Mouse (Mus musculus) forebrain, embryonic 14.5 days (tissue): ENCODE data around the gene Fgf12. TPM values are rescaled to one million over a fixed set of nuclear protein-coding genes. Genes with fewer than 3 reads are reported as not detected.

ENCODE experiments used
- ATAC-seq: fragments of 200-750 bp; cut with Nextera tagmentation; 2 replicates; pipeline ENCODE4 v1.8.0; 2017; ENCODE audit warnings: mild to moderate bottlenecking, moderate library complexity
- DNase-seq: peaks from one replicate; pipeline ENCODE4 v3.0.0-alpha.2; 2015; ENCODE audit warnings: low spot score
- H3K27ac ChIP-seq: fragments of 300-500 bp; sonication (generic); 2 replicates; pipeline ENCODE4 v1.5.1; 2014; ENCODE audit warnings: low read depth, mild to moderate bottlenecking, control low read depth, low read length, moderate library complexity
- H3K27me3 ChIP-seq: fragments of 300-500 bp; sonication (generic); replicated peaks from 2 replicates; pipeline ENCODE4 v1.6.1; 2014; ENCODE audit warnings: low read length, control low read depth, mixed read lengths; ENCODE audit not compliant: control insufficient read depth, insufficient read depth
- H3K36me3 ChIP-seq: fragments of 300-500 bp; sonication (generic); 2 replicates; pipeline ENCODE4 v1.6.1; 2014; ENCODE audit warnings: low read length, control low read depth; ENCODE audit not compliant: control insufficient read depth, insufficient read depth
- H3K4me1 ChIP-seq: fragments of 300-500 bp; sonication (generic); 2 replicates; pipeline ENCODE4 v1.6.1; 2014; ENCODE audit warnings: antibody characterized with exemption, low read length, control low read depth; ENCODE audit not compliant: control insufficient read depth, insufficient read depth
- H3K4me2 ChIP-seq: fragments of 300-500 bp; sonication (generic); 2 replicates; pipeline ENCODE4 v1.6.1; 2014; ENCODE audit warnings: mild to moderate bottlenecking, control low read depth, low read length
- H3K4me3 ChIP-seq: fragments of 300-500 bp; sonication (generic); 2 replicates; pipeline ENCODE4 v1.5.1; 2014; ENCODE audit warnings: low read depth, low read length, control low read depth
- H3K9ac ChIP-seq: fragments of 300-500 bp; sonication (generic); 2 replicates; pipeline ENCODE4 v1.6.1; 2014; ENCODE audit warnings: mild to moderate bottlenecking, low read length, control low read depth, moderate library complexity
- H3K9me3 ChIP-seq: fragments of 300-500 bp; sonication (generic); replicated peaks from 2 replicates; pipeline ENCODE4 v1.6.1; 2016; ENCODE audit warnings: low read length, control low read depth, mixed read lengths; ENCODE audit not compliant: control insufficient read depth
- WGBS: fragments of 180-500 bp; shearing (Covaris S2); extraction: QIAGEN DNeasy Blood & Tissue Kit; methylation state at CpG from one replicate; pipeline ENCODE4 v1.1.7; 2014; 5-methylcytosine and 5-hydroxymethylcytosine counted together
- polyA plus RNA-seq: library from polyadenylated mRNA; unstranded; fragments of >200 nt; fragmentation: Nextera tagmentation; extraction: Ambion mirVana; gene quantifications from 2 replicates; pipeline ENCODE4 v1.2.1, GENCODE M21; 2014

Fgf12 gene
- polyA plus RNA-seq, 1 experiment from 2014 or later, result 16.1 TPM

DNA sequence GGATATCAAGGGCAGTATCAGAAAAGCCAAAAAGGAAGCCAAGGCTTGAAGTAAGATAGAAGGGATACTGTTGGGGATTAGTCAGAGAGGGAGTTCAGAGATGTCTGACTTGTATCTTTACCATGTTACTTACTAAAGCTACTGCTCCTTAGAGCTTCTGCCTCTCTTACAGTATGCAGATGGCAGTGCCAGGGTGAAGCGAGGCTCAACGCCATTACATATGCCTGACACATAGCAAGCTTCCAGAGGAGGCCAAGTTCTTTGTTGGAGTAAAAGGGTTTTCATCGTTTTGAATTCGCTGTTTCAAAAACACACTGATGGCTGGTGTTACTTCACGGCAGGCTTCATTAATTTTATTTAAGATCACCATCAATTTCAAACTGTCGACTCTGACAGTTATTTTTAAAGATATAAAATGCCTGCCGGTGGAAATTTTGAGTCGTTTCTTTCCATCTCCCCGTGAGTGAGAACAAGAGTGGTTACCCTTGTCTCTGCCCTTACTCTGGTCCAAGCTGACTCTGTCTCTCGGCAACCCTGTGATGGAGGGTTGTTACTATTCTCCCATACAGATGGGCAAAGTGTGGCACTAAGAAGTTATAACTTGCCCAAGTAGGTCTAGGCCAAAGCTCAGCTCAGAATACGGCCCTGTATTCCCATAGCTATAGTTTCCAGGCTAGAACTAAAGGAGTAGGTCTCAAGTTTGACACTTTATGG, 121.9 kb downstream of the Fgf12 start:
- Histone ChIP-seq H3K27ac (no peak overlapping the region), H3K4me1 (no peaks in the 10 kb centered on the region), H3K9me3 (no peaks in the 10 kb centered on the region), H3K4me3 (no peak overlapping the region), H3K27me3 (no peaks in the 10 kb centered on the region), H3K4me2 (no peak overlapping the region), H3K36me3 (no peaks in the 10 kb centered on the region), H3K9ac (no peak overlapping the region)
- DNase-seq (peak; percentile 6), ATAC-seq (no peak)
- 65% methylated on average over 11 of the region's 11 CpGs for WGBS

DNA sequence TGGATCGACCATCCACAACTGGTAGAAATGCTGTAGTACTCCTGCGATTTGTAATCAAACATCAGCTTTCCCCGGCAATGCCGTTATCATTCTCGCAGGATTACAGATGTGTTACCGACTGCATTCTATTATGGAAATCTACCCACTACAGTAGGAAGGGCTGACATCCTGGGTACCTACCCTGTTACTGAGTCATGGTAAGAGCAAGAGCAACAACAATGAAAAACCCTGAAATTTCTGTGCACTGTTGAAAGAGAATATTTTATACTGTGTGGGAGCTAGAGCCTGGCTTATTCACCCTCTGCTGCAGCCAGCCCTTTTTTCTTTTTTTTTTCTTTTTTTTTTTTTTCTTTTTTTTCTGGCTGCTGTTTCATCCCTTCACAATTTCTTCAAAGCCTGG, 126.6 kb downstream of the Fgf12 start:
- ATAC-seq (no peak), DNase-seq (no peak)
- Histone ChIP-seq H3K4me2 (no peak overlapping the region), H3K36me3 (no peaks in the 10 kb centered on the region), H3K9ac (no peak overlapping the region), H3K27ac (no peak overlapping the region), H3K9me3 (no peaks in the 10 kb centered on the region), H3K27me3 (no peaks in the 10 kb centered on the region), H3K4me1 (no peaks in the 10 kb centered on the region), H3K4me3 (no peak overlapping the region)
- WGBS, result 93% methylated on average over 6 of the region's 6 CpGs

DNA sequence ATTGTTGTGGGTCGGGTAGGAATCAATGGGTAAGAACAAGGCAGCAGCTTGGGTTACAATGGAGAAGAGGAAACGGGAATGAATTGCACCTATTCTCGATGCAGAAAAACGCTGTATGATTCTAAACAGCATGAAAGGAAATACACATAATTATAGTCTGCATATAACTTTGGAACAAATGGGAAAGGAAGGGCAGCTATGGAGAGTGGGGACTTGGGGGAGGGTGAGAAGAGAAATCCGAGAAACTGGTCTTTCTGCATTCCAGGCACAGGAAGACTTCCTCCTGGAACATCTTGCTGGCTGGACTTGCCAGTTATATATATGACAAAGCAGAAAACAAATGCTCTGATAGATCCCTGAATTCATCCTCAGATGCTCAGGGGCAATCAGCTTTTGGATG, 127.2 kb downstream of the Fgf12 start:
- no peaks in the 10 kb centered on the region for H3K9me3 ChIP-seq
- no peaks in the 10 kb centered on the region for H3K27me3 ChIP-seq
- ATAC-seq (no peak), DNase-seq (no peak)
- WGBS, result 77% methylated on average over 5 of the region's 5 CpGs
- H3K9ac ChIP-seq, result no peak overlapping the region
- no peak overlapping the region for H3K27ac ChIP-seq
- no peak overlapping the region for H3K4me2 ChIP-seq
- no peak overlapping the region for H3K4me3 ChIP-seq
- H3K36me3 ChIP-seq, result no peaks in the 10 kb centered on the region
- H3K4me1 ChIP-seq, result no peaks in the 10 kb centered on the region

DNA sequence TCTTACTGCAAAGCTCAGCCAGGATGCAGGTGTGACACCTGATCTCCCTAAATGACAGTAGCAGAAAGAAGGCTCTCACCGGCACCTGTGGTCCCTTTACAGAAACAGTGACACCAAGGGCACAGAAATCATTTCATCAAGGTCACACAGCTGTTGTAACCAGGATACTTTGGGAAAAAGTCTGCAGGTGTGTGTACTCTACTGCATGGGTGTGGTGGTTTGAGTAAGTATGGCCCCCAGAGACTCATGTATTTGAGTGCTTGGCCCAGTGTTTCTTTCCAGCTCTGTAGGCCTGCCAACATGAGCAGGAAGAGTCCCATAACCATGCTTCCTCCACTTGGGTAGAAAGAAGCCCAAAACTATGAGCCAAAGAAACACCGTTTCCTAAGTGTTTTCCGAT, 138.5 kb downstream of the Fgf12 start:
- ATAC-seq, result no peak
- Histone ChIP-seq H3K4me2 (no peak overlapping the region), H3K4me3 (no peak overlapping the region), H3K27ac (no peak overlapping the region), H3K9ac (no peak overlapping the region), H3K36me3 (no peaks in the 10 kb centered on the region), H3K9me3 (no peaks in the 10 kb centered on the region), H3K4me1 (no peaks in the 10 kb centered on the region), H3K27me3 (no peaks in the 10 kb centered on the region)
- 92% methylated on average over 3 of the region's 3 CpGs for WGBS
- DNase-seq, result no peak

DNA sequence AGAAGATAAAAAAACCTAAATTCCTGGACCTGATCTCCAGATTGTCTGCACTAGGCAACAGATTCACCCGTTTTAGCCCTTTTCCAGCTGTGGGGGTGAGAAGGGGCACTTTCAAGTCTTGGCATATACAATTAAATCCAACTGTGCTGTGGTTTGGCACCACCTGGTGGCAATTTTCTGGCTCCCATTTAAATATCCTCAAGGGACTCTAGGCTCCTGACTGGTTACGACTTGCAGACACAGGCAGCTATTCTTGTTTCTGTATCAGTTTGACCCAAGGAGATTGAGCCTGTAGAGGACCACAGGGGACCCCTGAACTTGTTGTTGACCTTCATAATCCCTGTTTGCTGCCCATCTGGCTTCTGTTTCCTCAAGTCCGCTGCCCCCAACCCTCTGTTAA, 141.9 kb downstream of the Fgf12 start:
- H3K4me1 ChIP-seq, result no peaks in the 10 kb centered on the region
- no peak overlapping the region for H3K4me2 ChIP-seq
- H3K27ac ChIP-seq, result no peak overlapping the region
- no peak overlapping the region for H3K9ac ChIP-seq
- no peaks in the 10 kb centered on the region for H3K9me3 ChIP-seq
- H3K27me3 ChIP-seq, result no peaks in the 10 kb centered on the region
- DNase-seq (peak; percentile 41), ATAC-seq (no peak)
- 29% methylated on average over 3 of the region's 3 CpGs for WGBS
- H3K4me3 ChIP-seq, result no peak overlapping the region
- H3K36me3 ChIP-seq, result no peaks in the 10 kb centered on the region

DNA sequence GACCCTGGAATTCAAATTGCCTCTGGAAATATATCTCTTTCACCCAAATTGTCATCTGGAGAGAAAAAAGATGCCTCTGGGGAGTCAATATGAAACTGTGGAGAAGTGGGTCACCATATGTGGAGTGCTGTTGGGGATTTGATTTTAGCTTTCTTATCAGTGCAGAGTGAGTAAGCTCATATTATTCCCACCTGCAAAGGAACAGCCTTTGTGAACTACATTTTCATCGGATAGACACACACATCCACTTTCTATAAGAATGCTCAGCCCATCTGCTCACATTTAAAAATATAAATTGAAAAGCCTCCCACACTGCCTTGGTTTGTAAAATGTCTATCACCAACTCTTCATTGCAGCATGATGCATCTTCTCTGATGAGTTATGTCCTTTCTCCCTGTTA, 149.7 kb downstream of the Fgf12 start:
- WGBS, result 73% methylated on average over 1 of the region's 1 CpGs
- ATAC-seq (no peak), DNase-seq (no peak)
- no peak overlapping the region for H3K9ac ChIP-seq
- no peak overlapping the region for H3K27ac ChIP-seq
- no peak overlapping the region for H3K4me3 ChIP-seq
- no peaks in the 10 kb centered on the region for H3K27me3 ChIP-seq
- H3K36me3 ChIP-seq, result no peaks in the 10 kb centered on the region
- H3K4me2 ChIP-seq, result no peak overlapping the region
- no peaks in the 10 kb centered on the region for H3K4me1 ChIP-seq
- no peaks in the 10 kb centered on the region for H3K9me3 ChIP-seq

DNA sequence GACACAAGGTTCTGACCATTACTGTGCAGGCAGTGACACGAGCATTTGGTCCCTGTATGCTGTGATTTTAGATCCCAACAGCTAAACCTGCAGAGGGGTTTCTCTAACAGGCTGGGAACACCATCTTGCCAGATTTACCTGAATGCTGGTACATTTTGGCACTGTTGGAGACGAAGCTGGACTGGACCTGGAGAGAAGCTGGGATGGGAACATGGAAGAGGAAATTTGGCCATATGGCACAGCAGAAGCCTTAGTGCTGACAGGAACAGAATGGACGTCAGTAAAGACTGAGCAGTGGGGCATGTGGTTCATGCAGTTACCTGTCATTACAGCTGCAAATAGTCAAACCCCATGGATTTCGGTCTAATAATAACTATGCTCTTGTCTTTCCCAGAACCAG, 151.1 kb downstream of the Fgf12 start:
- Histone ChIP-seq H3K4me3 (no peak overlapping the region), H3K27ac (no peak overlapping the region), H3K9ac (no peak overlapping the region), H3K4me1 (no peaks in the 10 kb centered on the region), H3K4me2 (no peak overlapping the region), H3K27me3 (no peaks in the 10 kb centered on the region), H3K9me3 (no peaks in the 10 kb centered on the region), H3K36me3 (no peaks in the 10 kb centered on the region)
- DNase-seq (no peak), ATAC-seq (no peak)
- 83% methylated on average over 4 of the region's 4 CpGs for WGBS

DNA sequence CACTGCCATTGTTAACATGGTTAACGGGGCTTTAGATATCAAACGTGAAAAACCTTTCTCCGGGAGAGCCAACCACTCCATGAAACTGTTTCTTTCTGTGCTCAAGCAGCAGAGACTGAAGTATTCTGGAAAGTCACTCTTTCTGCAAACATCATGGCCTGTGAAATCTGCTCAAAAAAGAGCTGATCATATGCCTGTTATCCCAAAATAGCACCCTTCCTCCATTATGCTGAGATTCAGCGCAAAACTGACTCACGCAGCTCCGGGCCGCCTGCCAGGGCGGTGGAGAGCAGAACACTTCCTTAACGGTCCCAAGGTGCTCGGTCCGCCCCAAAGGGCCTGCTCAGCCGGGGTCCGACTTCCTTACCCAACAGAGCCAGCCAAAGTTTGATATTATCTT, 156.8 kb downstream of the Fgf12 start:
- no peak overlapping the region for H3K4me3 ChIP-seq
- no peaks in the 10 kb centered on the region for H3K9me3 ChIP-seq
- H3K4me2 ChIP-seq, result no peak overlapping the region
- H3K27ac ChIP-seq, result no peak overlapping the region
- H3K4me1 ChIP-seq, result no peaks in the 10 kb centered on the region
- H3K9ac ChIP-seq, result no peak overlapping the region
- ATAC-seq, result no peak
- DNase-seq, result no peak
- H3K27me3 ChIP-seq, result no peaks in the 10 kb centered on the region
- 81% methylated on average over 13 of the region's 13 CpGs for WGBS
- H3K36me3 ChIP-seq, result no peaks in the 10 kb centered on the region

DNA sequence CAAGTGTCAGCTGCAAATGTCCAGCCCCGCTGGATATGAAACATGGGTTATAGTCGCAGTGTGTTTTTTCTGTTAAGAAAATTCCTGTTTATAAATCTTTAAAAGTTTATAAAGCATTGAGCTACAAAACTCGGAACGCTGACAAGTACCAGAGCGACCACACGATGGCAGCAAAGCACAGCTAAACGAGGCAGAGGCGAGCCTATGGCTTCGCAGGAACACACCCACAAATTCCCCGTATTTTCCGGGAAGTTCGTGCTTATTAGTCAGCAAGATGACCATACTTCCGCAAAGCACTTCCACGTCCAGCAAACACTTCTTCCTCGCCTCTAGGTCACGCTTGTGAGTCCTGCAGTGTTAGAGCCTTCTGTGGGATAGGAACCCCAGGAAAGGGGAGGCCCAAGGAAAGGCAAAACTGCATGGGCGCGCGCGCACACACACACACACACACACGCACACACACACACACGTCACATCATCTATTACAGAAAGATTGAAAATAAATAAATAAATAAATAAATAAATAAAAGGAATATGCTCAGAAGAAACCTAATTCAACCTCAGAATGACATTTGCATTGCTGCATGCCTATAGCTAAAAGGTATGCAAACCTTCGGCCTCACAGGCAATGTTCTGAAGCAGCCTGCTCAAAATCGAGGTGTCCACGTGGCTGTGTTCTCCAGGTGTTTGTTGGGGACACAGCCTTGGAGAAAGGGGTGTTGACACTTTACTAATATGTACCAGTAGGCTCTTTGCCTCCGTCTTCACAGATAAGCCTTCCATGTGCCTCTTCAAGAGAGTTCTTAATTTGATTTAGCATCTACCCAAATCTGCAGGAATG, 159.6 kb downstream of the Fgf12 start:
- H3K27me3 ChIP-seq, result no peaks in the 10 kb centered on the region
- H3K4me3 ChIP-seq, result peak overlapping the region; percentile 12
- no peaks in the 10 kb centered on the region for H3K36me3 ChIP-seq
- no peaks in the 10 kb centered on the region for H3K9me3 ChIP-seq
- peak overlapping the region; percentile 9; the same call in 1 of the 2 replicates for H3K9ac ChIP-seq
- peak overlapping the region; percentile 36 for H3K4me2 ChIP-seq
- WGBS, result 28% methylated on average over 26 of the region's 26 CpGs
- no peaks in the 10 kb centered on the region for H3K4me1 ChIP-seq
- H3K27ac ChIP-seq, result no peak overlapping the region
- DNase-seq (peak; percentile 93), ATAC-seq (peak; percentile 89)
